Mouse (Mus musculus) forebrain, embryonic 11.5 days (tissue): ENCODE measurements around the gene Crisp2. TPM values are rescaled to one million over a fixed set of nuclear protein-coding genes. Genes with fewer than 3 reads are reported as not detected.
"Not testable (repeated sequence)": the region's sequence is repeated elsewhere in the genome, so short reads cannot be mapped to it uniquely, and the experiment has no call there.

Experiments
- ATAC-seq: fragments of 200-750 bp; cut with Nextera tagmentation; replicated peaks from 2 replicates; pipeline ENCODE4 v1.8.0; 2017; ENCODE audit warnings: moderate TSS enrichment; ENCODE audit not compliant: low FRiP score
- DNase-seq: peaks from one replicate; pipeline ENCODE4 v3.0.0-alpha.2; 2017; ENCODE audit warnings: low spot score
- H3K27ac ChIP-seq: fragments of 300-500 bp; sonication (generic); 2 replicates; pipeline ENCODE4 v1.5.1; 2014; ENCODE audit warnings: low read depth, low read length
- H3K27me3 ChIP-seq: fragments of 300-500 bp; sonication (generic); 2 replicates; pipeline ENCODE4 v1.6.1; 2014; ENCODE audit warnings: mild to moderate bottlenecking, low read length, mixed read lengths; ENCODE audit not compliant: control insufficient read depth, insufficient read depth
- H3K36me3 ChIP-seq: fragments of 300-500 bp; sonication (generic); 2 replicates; pipeline ENCODE4 v1.6.1; 2014; ENCODE audit warnings: mild to moderate bottlenecking, low read length, moderate library complexity, mixed read lengths; ENCODE audit not compliant: control insufficient read depth, insufficient read depth
- H3K4me1 ChIP-seq: fragments of 300-500 bp; sonication (generic); replicated peaks from 2 replicates; pipeline ENCODE4 v1.6.1; 2014; ENCODE audit warnings: low read length, mixed read lengths; ENCODE audit not compliant: control insufficient read depth, insufficient read depth
- H3K4me2 ChIP-seq: fragments of 300-500 bp; sonication (generic); 2 replicates; pipeline ENCODE4 v1.6.1; 2014; ENCODE audit warnings: low read depth, mild to moderate bottlenecking, low read length, moderate library complexity, mixed read lengths; ENCODE audit not compliant: severe bottlenecking
- H3K4me3 ChIP-seq: fragments of 300-500 bp; sonication (generic); 2 replicates; pipeline ENCODE4 v1.5.1; 2014; ENCODE audit warnings: low read depth, low read length
- H3K9ac ChIP-seq: fragments of 300-500 bp; sonication (generic); 2 replicates; pipeline ENCODE4 v1.6.1; 2014; ENCODE audit warnings: low read length
- H3K9me3 ChIP-seq: fragments of 300-500 bp; sonication (generic); 2 replicates; pipeline ENCODE4 v1.6.1; 2016; ENCODE audit warnings: low read length, mixed read lengths; ENCODE audit not compliant: control insufficient read depth
- WGBS: fragments of 180-500 bp; shearing (Covaris S2); extraction: QIAGEN DNeasy Blood & Tissue Kit; methylation state at CpG from one replicate; pipeline ENCODE4 v1.1.7; 2014; 5-methylcytosine and 5-hydroxymethylcytosine counted together
- polyA plus RNA-seq: library from polyadenylated mRNA; unstranded; fragments of >200 nt; fragmentation: Nextera tagmentation; extraction: Ambion mirVana; gene quantifications from 2 replicates; pipeline ENCODE4 v1.2.1, GENCODE M21; 2014

Gene Crisp2
- polyA plus RNA-seq, 1 experiment from 2014 or later = not detected

- no peak for DNase-seq
- Histone ChIP-seq H3K9me3 (no peaks in the 10 kb centered on the region), H3K9ac (no peak overlapping the region), H3K4me1 (no peaks in the 10 kb centered on the region), H3K27me3 (no peaks in the 10 kb centered on the region), H3K27ac (no peak overlapping the region), H3K4me3 (no peak overlapping the region), H3K36me3 (no peaks in the 10 kb centered on the region), H3K4me2 (no peak overlapping the region)
- 76% methylated on average over 4 of the region's 4 CpGs for WGBS
- no peak for ATAC-seq
Observed at GRCm38 (mm10) chr17:40763662-40764061, 43.1 kb downstream of the Crisp2 start.

- DNase-seq = no peak
- no peaks in the 10 kb centered on the region for H3K36me3 ChIP-seq
Observed at GRCm38 (mm10) chr17:40731724-40732123, 75.1 kb downstream of the Crisp2 start.

GRCm38 (mm10) chr17:40731296-40731695 is 75.5 kb downstream of the Crisp2 start:
- no peaks in the 10 kb centered on the region for H3K36me3 ChIP-seq
- 71% methylated on average over 2 of the region's 2 CpGs for WGBS
- no peaks in the 10 kb centered on the region for H3K4me1 ChIP-seq
- H3K9me3 ChIP-seq = no peaks in the 10 kb centered on the region
- H3K9ac ChIP-seq = no peak overlapping the region
- no peaks in the 10 kb centered on the region for H3K27me3 ChIP-seq
- no peak overlapping the region for H3K27ac ChIP-seq
- ATAC-seq (no peak), DNase-seq (no peak)
- H3K4me3 ChIP-seq = no peak overlapping the region
- no peak overlapping the region for H3K4me2 ChIP-seq

More at GRCm38 (mm10) chr17:40731724-40732123, 75.1 kb downstream of the Crisp2 start:
- Histone ChIP-seq H3K9ac (no peak overlapping the region), H3K27me3 (no peaks in the 10 kb centered on the region), H3K27ac (no peak overlapping the region), H3K4me1 (no peaks in the 10 kb centered on the region), H3K4me2 (no peak overlapping the region), H3K4me3 (no peak overlapping the region), H3K9me3 (no peaks in the 10 kb centered on the region)
- 67% methylated on average over 4 of the region's 4 CpGs for WGBS
- no peak for ATAC-seq

GRCm38 (mm10) chr17:40726820-40727219 is 80.0 kb downstream of the Crisp2 start, which contains the start of gene Esp1:
Gene Esp1 (plus strand): TSS chr17:40727120.
- H3K4me2 ChIP-seq = no peak within 1 kb of the TSS
- WGBS = 92% methylated on average over 2 of the region's 2 CpGs
- DNase-seq = no peak
- no peaks in the 10 kb centered on the region for H3K36me3 ChIP-seq
- H3K27me3 ChIP-seq = no peaks in the 10 kb centered on the region
- no peaks in the 10 kb centered on the region for H3K9me3 ChIP-seq
- H3K4me1 ChIP-seq = no peaks in the 10 kb centered on the region
- no peak within 1 kb of the TSS for H3K9ac ChIP-seq
- ATAC-seq = no peak
- no peak within 1 kb of the TSS for H3K4me3 ChIP-seq
- H3K27ac ChIP-seq = no peak within 1 kb of the TSS

- not testable (repeated sequence) for H3K4me2 ChIP-seq, H3K27ac ChIP-seq, H3K9ac ChIP-seq, H3K9me3 ChIP-seq, H3K27me3 ChIP-seq, DNase-seq, ATAC-seq, H3K4me3 ChIP-seq, H3K36me3 ChIP-seq, H3K4me1 ChIP-seq
Observed at GRCm38 (mm10) chr17:40717055-40717454, 89.7 kb downstream of the Crisp2 start.

GRCm38 (mm10) chr17:40716273-40716672 is 90.5 kb downstream of the Crisp2 start:
- Histone ChIP-seq H3K4me1 (no peaks in the 10 kb centered on the region), H3K36me3 (no peaks in the 10 kb centered on the region), H3K4me3 (no peak overlapping the region), H3K9ac (no peak overlapping the region), H3K9me3 (no peaks in the 10 kb centered on the region), H3K4me2 (no peak overlapping the region), H3K27me3 (no peaks in the 10 kb centered on the region), H3K27ac (no peak overlapping the region)
- ATAC-seq (no peak), DNase-seq (no peak)

Other genes with a start within 250 kb of the Crisp2 start
- gene Esp6, start 245.5 kb downstream of the Crisp2 start, polyA plus RNA-seq = not detected in 2 replicates
- not detected in 2 replicates for gene Esp4, start 208.4 kb downstream of the Crisp2 start, polyA plus RNA-seq
- gene Esp3, start 174.9 kb downstream of the Crisp2 start, polyA plus RNA-seq = not detected in 2 replicates
- gene Esp1, start 79.9 kb downstream of the Crisp2 start, polyA plus RNA-seq = not detected in 2 replicates
- gene Rhag, start 4.1 kb upstream of the Crisp2 start, polyA plus RNA-seq = 6.9 and 8.8 TPM in 2 replicates
- gene 9130008F23Rik, start 73.6 kb upstream of the Crisp2 start, polyA plus RNA-seq = 0.95 and 1.1 TPM in 2 replicates
- 0.56 TPM in 1 of 2 replicates, not detected in the other for gene Glyatl3, start 107.3 kb upstream of the Crisp2 start, polyA plus RNA-seq
- gene Mut, start 127.7 kb upstream of the Crisp2 start, polyA plus RNA-seq = 26.9 and 27.4 TPM in 2 replicates
- gene Cenpq, start 128.0 kb upstream of the Crisp2 start, polyA plus RNA-seq = 39.5 and 46.4 TPM in 2 replicates